Mouse (Mus musculus): ENCODE data around the gene Ypel4.

- TF ChIP-seq CTCF (IDR thresholded peaks at IDR 0.05; ENCODE audit: control insufficient read depth, insufficient read depth, insufficient read length) (no peak), MAX (IDR thresholded peaks at IDR 0.05) (no peak), MYOD1 (IDR thresholded peaks at IDR 0.05; ENCODE audit: control insufficient read depth, insufficient read length, low read depth) (no peak), MYOG (IDR thresholded peaks at IDR 0.05; ENCODE audit: control insufficient read depth, extremely low read depth, insufficient read length) (no peak)
Measured at GRCm38 (mm10) chr2:84735346-84735920, 1.6 kb downstream of the Ypel4 start.
